Mouse (Mus musculus) limb, embryonic 15.5 days (tissue): ENCODE results near the gene Alox12b. TPM values are rescaled to one million over a fixed set of nuclear protein-coding genes. Genes with fewer than 3 reads are reported as not detected.

Experiments
- ATAC-seq: fragments of 200-750 bp; cut with Nextera tagmentation; 2 replicates; pipeline ENCODE4 v1.8.0; 2017; ENCODE audit warnings: low read depth, moderate TSS enrichment; ENCODE audit not compliant: insufficient number of reproducible peaks, low FRiP score, low TSS enrichment
- H3K27ac ChIP-seq: fragments of 300-500 bp; sonication (generic); 2 replicates; pipeline ENCODE4 v1.5.1; 2015; ENCODE audit warnings: moderate library complexity, mild to moderate bottlenecking, inconsistent platforms
- H3K27me3 ChIP-seq: fragments of 300-500 bp; sonication (generic); 2 replicates; pipeline ENCODE4 v1.6.1; 2015; ENCODE audit warnings: inconsistent platforms
- H3K36me3 ChIP-seq: fragments of 300-500 bp; sonication (generic); 2 replicates; pipeline ENCODE4 v1.6.1; 2015; ENCODE audit warnings: inconsistent platforms
- H3K4me1 ChIP-seq: fragments of 300-500 bp; sonication (generic); 2 replicates; pipeline ENCODE4 v1.6.1; 2015; ENCODE audit warnings: inconsistent platforms
- H3K4me2 ChIP-seq: fragments of 300-500 bp; sonication (generic); 2 replicates; pipeline ENCODE4 v1.6.1; 2015; ENCODE audit warnings: mild to moderate bottlenecking, inconsistent platforms
- H3K4me3 ChIP-seq: fragments of 300-500 bp; sonication (generic); 2 replicates; pipeline ENCODE4 v1.5.1; 2015; ENCODE audit warnings: mild to moderate bottlenecking, inconsistent platforms
- H3K9ac ChIP-seq: fragments of 300-500 bp; sonication (generic); 2 replicates; pipeline ENCODE4 v1.6.1; 2015; ENCODE audit warnings: inconsistent platforms
- H3K9me3 ChIP-seq: fragments of 300-500 bp; sonication (generic); 2 replicates; pipeline ENCODE4 v1.6.1; 2016; ENCODE audit warnings: inconsistent platforms
- WGBS: fragments of 180-500 bp; shearing (Covaris S2); methylation state at CpG from one replicate; pipeline ENCODE4 v1.1.7; 2015; 5-methylcytosine and 5-hydroxymethylcytosine counted together
- polyA plus RNA-seq: library from polyadenylated mRNA; unstranded; fragments of >200 nt; fragmentation: Nextera tagmentation; extraction: Ambion mirVana; gene quantifications from 2 replicates; pipeline ENCODE4 v1.2.1, GENCODE M21; 2015

The Alox12b gene
- polyA plus RNA-seq, 1 experiment from 2014 or later = 53.5 TPM

- H3K4me3 ChIP-seq = peak overlapping the region; percentile 76
- peak overlapping the region; percentile 70 for H3K9ac ChIP-seq
- peak overlapping the region; percentile 97 for H3K4me2 ChIP-seq
- peaks cover 47% of the 10 kb centered on the region for H3K4me1 ChIP-seq
- H3K36me3 ChIP-seq = no peaks in the 10 kb centered on the region
- no peaks in the 10 kb centered on the region for H3K9me3 ChIP-seq
- 0 out of 2 replicates have a peak, but pooled peaks cover 2% of the 10 kb centered on the region for H3K27me3 ChIP-seq
- peak overlapping the region; percentile 90 for H3K27ac ChIP-seq
- under 1% methylated on average over 45 of the region's 45 CpGs for WGBS
- no peak for ATAC-seq
Observed at GRCm38 (mm10) chr11:69117737-69118695, 38.8 kb upstream of the Alox12b start.

- whole genome bisulfite sequencing = 0% methylated on average over 15 of the region's 15 CpGs
- no peaks in the 10 kb centered on the region for H3K36me3 ChIP-seq
- peak overlapping the region; percentile 76 for H3K4me3 ChIP-seq
- peak overlapping the region; percentile 97 for H3K4me2 ChIP-seq
- H3K4me1 ChIP-seq = peaks cover 49% of the 10 kb centered on the region
- peak overlapping the region; percentile 90; the same call in 1 of the 2 replicates for H3K27ac ChIP-seq
- ATAC-seq = no peak; the same call in 1 of the 2 replicates
- 0 out of 2 replicates have a peak, but pooled peaks cover 2% of the 10 kb centered on the region for H3K27me3 ChIP-seq
- no peaks in the 10 kb centered on the region for H3K9me3 ChIP-seq
- H3K9ac ChIP-seq = no peak overlapping the region
Observed at GRCm38 (mm10) chr11:69118765-69119164, 38.0 kb upstream of the Alox12b start.

- H3K27ac ChIP-seq = no peak overlapping the region
- H3K36me3 ChIP-seq = no peaks in the 10 kb centered on the region
- H3K9me3 ChIP-seq = no peaks in the 10 kb centered on the region
- peak overlapping the region; percentile 97 for H3K4me2 ChIP-seq
- ATAC-seq = no peak
- H3K27me3 ChIP-seq = 0 out of 2 replicates have a peak, but pooled peaks cover 2% of the 10 kb centered on the region
- peak overlapping the region; percentile 82 for H3K4me3 ChIP-seq
- 34% methylated on average over 14 of the region's 14 CpGs for WGBS
- no peak overlapping the region for H3K9ac ChIP-seq
- H3K4me1 ChIP-seq = peaks cover 49% of the 10 kb centered on the region
Observed at GRCm38 (mm10) chr11:69119446-69120155, 37.2 kb upstream of the Alox12b start.

GRCm38 (mm10) chr11:69120221-69121000, 36.4 kb upstream of the Alox12b start, which contains the start of gene Hes7:
Gene Hes7, plus strand, starts transcription at chr11:69120404.
- peaks cover 49% of the 10 kb centered on the region for H3K4me1 ChIP-seq
- 0 out of 2 replicates have a peak, but pooled peaks cover 2% of the 10 kb centered on the region for H3K27me3 ChIP-seq
- H3K4me2 ChIP-seq = peak within 1 kb of the TSS; percentile 97
- no peaks in the 10 kb centered on the region for H3K9me3 ChIP-seq
- peak within 1 kb of the TSS; percentile 74; the same call in 1 of the 2 replicates for H3K9ac ChIP-seq
- peak within 1 kb of the TSS; percentile 82 for H3K4me3 ChIP-seq
- no peak for ATAC-seq
- WGBS = 2% methylated on average over 27 of the region's 27 CpGs
- peak within 1 kb of the TSS; percentile 95; the same call in 1 of the 2 replicates for H3K27ac ChIP-seq
- no peaks in the 10 kb centered on the region for H3K36me3 ChIP-seq

GRCm38 (mm10) chr11:69121001-69121740, 35.6 kb upstream of the Alox12b start:
- H3K4me3 ChIP-seq = peak overlapping the region; percentile 82
- peak overlapping the region; percentile 95 for H3K27ac ChIP-seq
- peak overlapping the region; percentile 74; the same call in 1 of the 2 replicates for H3K9ac ChIP-seq
- 1% methylated on average over 31 of the region's 33 CpGs for WGBS
- H3K27me3 ChIP-seq = 0 out of 2 replicates have a peak, but pooled peaks cover 2% of the 10 kb centered on the region
- H3K9me3 ChIP-seq = no peaks in the 10 kb centered on the region
- peak overlapping the region; percentile 97 for H3K4me2 ChIP-seq
- no peak for ATAC-seq
- no peaks in the 10 kb centered on the region for H3K36me3 ChIP-seq
- H3K4me1 ChIP-seq = peaks cover 55% of the 10 kb centered on the region

- Histone ChIP-seq H3K4me2 (peak overlapping the region; percentile 97), H3K4me1 (peaks cover 59% of the 10 kb centered on the region), H3K9ac (peak overlapping the region; percentile 74), H3K36me3 (no peaks in the 10 kb centered on the region), H3K4me3 (peak overlapping the region; percentile 82), H3K27me3 (0 out of 2 replicates have a peak, but pooled peaks cover 2% of the 10 kb centered on the region), H3K9me3 (no peaks in the 10 kb centered on the region), H3K27ac (peak overlapping the region; percentile 95)
- under 1% methylated on average over 31 of the region's 32 CpGs for WGBS
- ATAC-seq = no peak
Observed at GRCm38 (mm10) chr11:69121741-69122335, 35.0 kb upstream of the Alox12b start.

GRCm38 (mm10) chr11:69122336-69122951, 34.3 kb upstream of the Alox12b start, which contains the start of gene 9130213A22Rik:
Gene 9130213A22Rik, minus strand, starts transcription at chr11:69122589.
- Histone ChIP-seq H3K4me2 (peak within 1 kb of the TSS; percentile 97), H3K4me3 (peak within 1 kb of the TSS; percentile 82), H3K9ac (peak within 1 kb of the TSS; percentile 74), H3K4me1 (peaks cover 53% of the 10 kb centered on the region), H3K36me3 (no peaks in the 10 kb centered on the region), H3K27ac (peak within 1 kb of the TSS; percentile 95), H3K9me3 (no peaks in the 10 kb centered on the region), H3K27me3 (0 out of 2 replicates have a peak, but pooled peaks cover 2% of the 10 kb centered on the region)
- ATAC-seq = peak; percentile 78
- WGBS = under 1% methylated on average over 63 of the region's 66 CpGs

- H3K4me1 ChIP-seq = peaks cover 49% of the 10 kb centered on the region
- peak overlapping the region; percentile 97 for H3K4me2 ChIP-seq
- H3K27me3 ChIP-seq = peaks cover 2% of the 10 kb centered on the region; the same call in 1 of the 2 replicates
- peak overlapping the region; percentile 74 for H3K9ac ChIP-seq
- 0 out of 2 replicates have a peak, but pooled peaks have one; percentile 1 for ATAC-seq
- H3K27ac ChIP-seq = peak overlapping the region; percentile 95
- H3K36me3 ChIP-seq = no peaks in the 10 kb centered on the region
- no peaks in the 10 kb centered on the region for H3K9me3 ChIP-seq
- peak overlapping the region; percentile 82 for H3K4me3 ChIP-seq
- WGBS = 1% methylated on average over 29 of the region's 29 CpGs
Observed at GRCm38 (mm10) chr11:69123056-69123692, 33.6 kb upstream of the Alox12b start.

GRCm38 (mm10) chr11:69123693-69124497, 32.9 kb upstream of the Alox12b start:
- ATAC-seq = peak; percentile 64
- no peaks in the 10 kb centered on the region for H3K36me3 ChIP-seq
- H3K27ac ChIP-seq = peak overlapping the region; percentile 95
- H3K4me3 ChIP-seq = peak overlapping the region; percentile 82
- peak overlapping the region; percentile 97 for H3K4me2 ChIP-seq
- H3K9me3 ChIP-seq = no peaks in the 10 kb centered on the region
- under 1% methylated on average over 31 of the region's 31 CpGs for WGBS
- H3K9ac ChIP-seq = peak overlapping the region; percentile 36
- H3K27me3 ChIP-seq = peaks cover 2% of the 10 kb centered on the region; the same call in 1 of the 2 replicates
- peaks cover 47% of the 10 kb centered on the region for H3K4me1 ChIP-seq
